In genomic region chr12:104882061-104882460, GRCm38 (mm10) we compare ENCODE assay signal across 11 mouse cellular contexts.
"Had no signal": no experiment of that assay in that cellular context is flagged by ENCODE, and none has a peak within 500 bp of the region (broad histone marks: within the 10 kb centered on the region; RNA-seq: fewer than 3 reads in every experiment).

No protein-coding gene starts in this region.

- H3K27me3 ChIP-seq: liver, embryonic 13.5 days; midbrain, embryonic 13.5 days had no signal

- H3K9me3 ChIP-seq: limb, embryonic 10.5 days; liver, embryonic 13.5 days; midbrain, embryonic 13.5 days had no signal

- ATAC-seq: liver, postnatal 0 days had no signal

- H3K36me3 ChIP-seq: limb, embryonic 10.5 days; liver, embryonic 13.5 days; midbrain, embryonic 13.5 days had no signal

- H3K4me1 ChIP-seq: liver, embryonic 13.5 days had no signal

- H3K27ac ChIP-seq: left cerebral cortex, adult 2 months; limb, embryonic 10.5 days; liver, embryonic 13.5 days; midbrain, embryonic 13.5 days had no signal

- H3K4me2 ChIP-seq: liver, embryonic 13.5 days; midbrain, embryonic 13.5 days had no signal

- H3K4me3 ChIP-seq: left cerebral cortex, adult 2 months; limb, embryonic 10.5 days; liver, embryonic 13.5 days; midbrain, embryonic 13.5 days had no signal

- H3K9ac ChIP-seq: liver, embryonic 13.5 days; liver, postnatal 0 days; midbrain, embryonic 13.5 days had no signal

- DNase-seq: kidney, adult 8-10 months; kidney, postnatal 25 days; liver, embryonic 13.5 days; liver, postnatal 0 days; lung, postnatal 36 days; right cerebral cortex, postnatal 14 days; thymus, adult 18-20 months; thymus, postnatal 25 days had no signal
